Mouse (Mus musculus) heart, embryonic 12.5 days (tissue): ENCODE measurements around the gene Tmem176b. TPM values are rescaled to one million over a fixed set of nuclear protein-coding genes. Genes with fewer than 3 reads are reported as not detected.
"Not testable (repeated sequence)": the region's sequence is repeated elsewhere in the genome, so short reads cannot be mapped to it uniquely, and the experiment has no call there.

ENCODE experiments used
- ATAC-seq: fragments of 200-750 bp; cut with Nextera tagmentation; 2 replicates; pipeline ENCODE4 v1.8.0; 2017; ENCODE audit warnings: moderate TSS enrichment, moderate library complexity; ENCODE audit not compliant: insufficient number of reproducible peaks, low FRiP score
- H3K27ac ChIP-seq: fragments of 300-500 bp; sonication (generic); 2 replicates; pipeline ENCODE4 v1.5.1; 2016; ENCODE audit warnings: mild to moderate bottlenecking, moderate library complexity; ENCODE audit not compliant: poor library complexity, severe bottlenecking
- H3K27me3 ChIP-seq: fragments of 300-500 bp; sonication (generic); replicated peaks from 2 replicates; pipeline ENCODE4 v1.6.1; 2016; ENCODE audit warnings: mild to moderate bottlenecking, moderate library complexity
- H3K36me3 ChIP-seq: fragments of 300-500 bp; sonication (generic); 2 replicates; pipeline ENCODE4 v1.6.1; 2016; ENCODE audit warnings: mild to moderate bottlenecking, moderate library complexity
- H3K4me1 ChIP-seq: fragments of 300-500 bp; sonication (generic); replicated peaks from 2 replicates; pipeline ENCODE4 v1.6.1; 2016; ENCODE audit warnings: mild to moderate bottlenecking
- H3K4me2 ChIP-seq: fragments of 300-500 bp; sonication (generic); 2 replicates; pipeline ENCODE4 v1.6.1; 2016; ENCODE audit warnings: mild to moderate bottlenecking, moderate library complexity
- H3K4me3 ChIP-seq: fragments of 300-500 bp; sonication (generic); 2 replicates; pipeline ENCODE4 v1.5.1; 2016; ENCODE audit warnings: mild to moderate bottlenecking
- H3K9ac ChIP-seq: fragments of 300-500 bp; sonication (generic); 2 replicates; pipeline ENCODE4 v1.6.1; 2016; ENCODE audit warnings: mild to moderate bottlenecking, moderate library complexity
- H3K9me3 ChIP-seq: fragments of 300-500 bp; sonication (generic); replicated peaks from 2 replicates; pipeline ENCODE4 v1.6.1; 2016; ENCODE audit warnings: mild to moderate bottlenecking, moderate library complexity
- WGBS: fragments of 180-500 bp; shearing (Covaris S2); methylation state at CpG from one replicate; pipeline ENCODE4 v1.1.7; 2016; 5-methylcytosine and 5-hydroxymethylcytosine counted together
- polyA plus RNA-seq: library from polyadenylated mRNA; unstranded; fragments of >200 nt; fragmentation: Nextera tagmentation; extraction: Ambion mirVana; gene quantifications from 2 replicates; pipeline ENCODE4 v1.2.1, GENCODE M21; 2016

The Tmem176b gene
- polyA plus RNA-seq, 1 experiment from 2014 or later = 236 TPM

DNA sequence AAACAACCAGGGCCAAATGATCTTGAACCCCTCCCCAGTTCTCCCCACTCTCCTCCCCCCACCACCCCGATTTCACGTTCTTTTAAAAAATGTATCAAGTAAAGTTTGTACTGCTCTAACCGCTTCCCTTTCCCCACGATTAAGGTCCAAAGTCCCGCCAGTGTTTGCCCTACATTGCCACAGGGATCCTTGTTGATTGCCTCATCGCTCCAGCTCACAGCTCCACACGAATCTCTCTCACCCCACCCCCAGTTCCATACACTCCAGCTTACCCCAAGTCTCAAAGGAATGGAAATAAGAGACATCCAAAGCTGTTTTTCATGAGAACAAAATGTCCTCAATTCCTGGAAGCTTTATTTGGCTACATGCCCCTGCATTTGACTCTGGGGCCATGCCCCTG is 16.3 kb downstream of the Tmem176b start:
- 65% methylated on average over 7 of the region's 7 CpGs for WGBS
- no peak overlapping the region for H3K9ac ChIP-seq

DNA sequence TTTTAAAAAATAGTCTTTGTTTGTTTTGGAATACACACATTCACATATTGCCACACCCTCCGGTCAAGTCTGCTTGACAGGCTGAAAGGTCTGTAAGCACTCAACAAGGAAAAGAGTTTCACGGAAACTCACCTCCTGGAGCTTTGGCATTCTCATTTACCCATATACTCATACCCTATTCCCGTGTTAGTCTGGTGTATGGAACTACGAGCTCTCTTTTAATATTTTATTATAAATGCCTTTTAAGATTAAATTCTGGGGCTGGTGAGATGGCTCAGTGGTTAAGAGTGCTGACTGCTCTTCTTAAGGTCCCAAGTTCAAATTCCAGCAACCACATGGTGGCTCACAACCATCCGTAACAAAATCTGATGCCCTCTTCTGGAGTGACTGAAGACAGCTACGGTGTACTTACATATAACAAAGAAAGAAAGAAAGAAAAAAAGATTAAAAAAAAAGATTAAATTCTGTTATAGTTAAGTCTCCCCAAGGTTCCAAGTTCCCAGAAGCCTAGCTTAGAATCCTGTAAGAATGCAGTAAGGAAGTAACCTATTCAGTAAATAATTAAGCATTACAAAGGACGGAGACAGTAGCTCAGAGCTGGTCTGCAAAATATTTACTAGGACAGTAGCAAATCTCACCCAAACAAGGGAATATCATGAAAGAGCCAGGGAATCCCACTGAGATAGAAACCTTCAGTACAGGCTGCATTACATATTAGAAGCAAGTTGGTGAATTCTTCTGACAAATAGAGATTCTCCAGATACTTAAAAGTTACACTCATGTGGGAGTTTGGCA is 19.1 kb downstream of the Tmem176b start:
- H3K27ac ChIP-seq, H3K9ac ChIP-seq, ATAC-seq, H3K4me3 ChIP-seq, H3K36me3 ChIP-seq, H3K9me3 ChIP-seq, H3K27me3 ChIP-seq, H3K4me2 ChIP-seq, H3K4me1 ChIP-seq: not testable (repeated sequence)
- WGBS = 79% methylated on average over 7 of the region's 7 CpGs

More for the DNA sequence above, 16.3 kb downstream of the Tmem176b start:
- Histone ChIP-seq H3K9me3 (no peaks in the 10 kb centered on the region), H3K36me3 (no peaks in the 10 kb centered on the region), H3K4me1 (peaks cover 9% of the 10 kb centered on the region), H3K27me3 (no peaks in the 10 kb centered on the region), H3K4me2 (no peak overlapping the region), H3K27ac (no peak overlapping the region), H3K4me3 (no peak overlapping the region)
- ATAC-seq = no peak

DNA sequence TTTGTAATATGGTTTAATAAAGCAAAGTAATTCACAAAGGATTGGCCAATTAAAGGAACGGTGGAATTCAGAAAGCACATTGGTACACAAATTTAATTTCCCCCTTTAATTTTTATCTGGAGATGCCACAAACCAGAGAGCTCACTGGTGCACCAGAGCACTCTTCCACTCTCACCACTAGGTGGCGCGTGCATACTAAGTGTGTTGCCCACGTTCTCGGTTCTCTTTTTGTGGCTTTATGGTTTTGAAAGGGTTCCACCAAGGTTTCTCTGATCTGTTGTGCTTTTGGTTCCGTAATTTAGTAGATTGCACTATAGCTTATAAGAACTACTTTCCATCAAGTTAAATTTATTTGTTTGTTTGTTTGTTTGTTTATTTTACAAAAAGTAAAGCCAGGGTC is 23.5 kb downstream of the Tmem176b start:
- WGBS = 8% methylated on average over 6 of the region's 6 CpGs
- Histone ChIP-seq H3K9me3 (peaks cover 5% of the 10 kb centered on the region; the same call in 1 of the 2 replicates), H3K4me1 (no peaks in the 10 kb centered on the region), H3K4me3 (no peak overlapping the region), H3K36me3 (no peaks in the 10 kb centered on the region), H3K27me3 (no peaks in the 10 kb centered on the region), H3K27ac (no peak overlapping the region), H3K4me2 (no peak overlapping the region), H3K9ac (no peak overlapping the region)
- no peak for ATAC-seq

DNA sequence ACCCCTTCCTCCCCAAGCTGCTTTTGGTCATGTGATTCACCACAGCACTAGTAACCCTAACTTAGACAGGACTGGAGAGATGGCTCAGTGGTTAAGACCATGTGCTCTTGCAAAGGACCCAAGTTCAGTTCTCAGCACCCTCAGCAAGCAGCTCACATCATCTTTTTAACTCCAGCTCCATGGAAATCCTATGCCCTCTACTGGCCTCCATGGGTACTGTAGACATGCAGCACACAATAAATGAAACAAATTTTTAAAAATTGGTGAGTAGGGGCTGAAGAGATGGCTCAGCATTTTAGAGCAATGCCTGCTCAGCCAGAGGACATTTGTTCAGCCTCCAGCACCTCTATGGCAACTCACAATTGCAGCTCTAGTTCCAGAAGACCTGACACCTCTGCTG is 26.3 kb downstream of the Tmem176b start:
- H3K9ac ChIP-seq = no peak overlapping the region
- no peaks in the 10 kb centered on the region for H3K36me3 ChIP-seq
- H3K4me2 ChIP-seq = no peak overlapping the region
- H3K4me1 ChIP-seq = no peaks in the 10 kb centered on the region
- H3K27me3 ChIP-seq = no peaks in the 10 kb centered on the region
- H3K27ac ChIP-seq = no peak overlapping the region
- no peak overlapping the region for H3K4me3 ChIP-seq
- ATAC-seq = no peak
- peaks cover 5% of the 10 kb centered on the region; the same call in 1 of the 2 replicates for H3K9me3 ChIP-seq

DNA sequence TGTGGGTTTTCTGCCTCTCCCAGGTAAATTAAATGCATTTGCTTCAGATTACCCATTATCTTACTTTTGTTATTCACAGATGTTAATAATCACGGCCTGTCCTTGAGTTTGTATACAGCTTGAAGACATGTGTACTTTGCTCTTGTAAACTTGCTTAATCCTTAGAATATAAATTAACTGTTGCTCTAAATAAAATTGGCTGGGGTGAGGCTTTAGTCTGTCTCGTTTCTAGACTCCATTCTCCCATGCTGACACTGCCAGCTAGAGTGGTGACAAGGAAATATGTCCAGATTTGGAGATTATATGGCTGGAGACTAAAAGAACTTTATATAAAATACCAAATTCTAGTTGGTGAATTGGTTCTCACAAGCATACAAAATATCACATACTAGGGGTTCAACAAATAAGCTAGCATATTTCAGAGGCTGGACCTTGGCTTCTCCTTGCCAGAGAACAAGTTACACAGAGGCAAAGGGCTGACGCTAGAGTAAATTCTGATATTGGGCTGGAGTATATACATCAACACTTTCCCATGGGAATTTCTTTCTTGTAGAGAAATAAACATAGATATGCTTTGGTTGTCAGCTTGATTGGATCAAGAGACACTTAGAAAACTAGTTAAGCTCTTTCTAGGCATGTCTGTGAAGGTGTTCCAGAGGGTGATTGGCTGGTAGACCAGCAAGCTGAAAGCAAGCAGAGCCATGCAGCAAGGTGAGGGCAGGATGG is 31.6 kb downstream of the Tmem176b start:
- H3K9me3 ChIP-seq = 0 out of 2 replicates have a peak, but pooled peaks cover 4% of the 10 kb centered on the region
- H3K4me3 ChIP-seq = no peak overlapping the region

DNA sequence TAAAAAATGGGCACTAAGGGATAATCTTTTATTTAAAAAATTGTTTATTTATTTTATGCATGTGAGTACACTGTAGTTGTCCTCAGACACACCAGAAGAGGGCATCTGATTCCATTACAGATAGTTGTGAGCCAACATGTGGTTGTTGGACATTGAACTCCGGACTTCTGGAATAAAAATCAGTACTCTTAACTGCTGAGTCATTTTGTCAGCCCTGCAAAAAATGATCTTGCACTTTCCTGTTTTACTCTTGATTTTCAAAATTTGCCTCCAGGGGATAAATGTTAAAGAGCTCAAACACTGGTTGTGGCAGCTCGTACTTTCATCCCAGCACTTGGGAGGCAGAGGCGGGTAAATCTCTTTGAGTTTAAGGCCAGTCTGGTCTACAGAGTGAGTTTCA is 34.5 kb downstream of the Tmem176b start:
- Histone ChIP-seq H3K4me3 (no peak overlapping the region), H3K27ac (no peak overlapping the region), H3K36me3 (no peaks in the 10 kb centered on the region), H3K4me1 (no peaks in the 10 kb centered on the region), H3K4me2 (no peak overlapping the region), H3K27me3 (no peaks in the 10 kb centered on the region), H3K9me3 (0 out of 2 replicates have a peak, but pooled peaks cover 4% of the 10 kb centered on the region), H3K9ac (no peak overlapping the region)
- 87% methylated on average over 3 of the region's 3 CpGs for WGBS
- ATAC-seq = no peak

More for the DNA sequence above, 31.6 kb downstream of the Tmem176b start:
- 62% methylated on average over 3 of the region's 3 CpGs for WGBS
- Histone ChIP-seq H3K27me3 (no peaks in the 10 kb centered on the region), H3K4me2 (no peak overlapping the region), H3K4me1 (no peaks in the 10 kb centered on the region), H3K36me3 (no peaks in the 10 kb centered on the region), H3K27ac (no peak overlapping the region), H3K9ac (no peak overlapping the region)
- ATAC-seq = no peak

DNA sequence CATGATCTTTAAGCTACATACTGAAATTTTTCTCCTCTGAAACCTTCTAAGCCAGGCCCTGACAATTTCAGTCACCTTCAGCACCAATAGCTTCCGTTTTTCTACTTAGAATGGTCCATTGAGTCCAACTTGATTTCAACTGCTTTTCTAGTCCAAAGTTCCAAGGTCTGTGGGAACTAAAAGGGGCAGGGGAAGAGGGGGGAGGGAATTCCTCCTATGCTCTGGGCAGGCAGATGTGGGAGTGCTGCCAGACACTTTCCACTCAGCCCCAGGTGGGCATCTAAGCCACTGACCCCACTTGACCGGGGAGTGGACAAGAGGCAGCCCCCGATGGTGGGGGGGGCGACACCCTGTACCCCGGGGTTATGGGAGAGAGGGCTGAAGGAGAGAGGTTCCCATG is 37.0 kb downstream of the Tmem176b start:
- Histone ChIP-seq H3K36me3 (no peaks in the 10 kb centered on the region), H3K27me3 (no peaks in the 10 kb centered on the region), H3K4me2 (no peak overlapping the region), H3K4me3 (no peak overlapping the region), H3K27ac (no peak overlapping the region), H3K4me1 (no peaks in the 10 kb centered on the region), H3K9ac (no peak overlapping the region), H3K9me3 (0 out of 2 replicates have a peak, but pooled peaks cover 4% of the 10 kb centered on the region)
- ATAC-seq = no peak
- 85% methylated on average over 5 of the region's 5 CpGs for WGBS

DNA sequence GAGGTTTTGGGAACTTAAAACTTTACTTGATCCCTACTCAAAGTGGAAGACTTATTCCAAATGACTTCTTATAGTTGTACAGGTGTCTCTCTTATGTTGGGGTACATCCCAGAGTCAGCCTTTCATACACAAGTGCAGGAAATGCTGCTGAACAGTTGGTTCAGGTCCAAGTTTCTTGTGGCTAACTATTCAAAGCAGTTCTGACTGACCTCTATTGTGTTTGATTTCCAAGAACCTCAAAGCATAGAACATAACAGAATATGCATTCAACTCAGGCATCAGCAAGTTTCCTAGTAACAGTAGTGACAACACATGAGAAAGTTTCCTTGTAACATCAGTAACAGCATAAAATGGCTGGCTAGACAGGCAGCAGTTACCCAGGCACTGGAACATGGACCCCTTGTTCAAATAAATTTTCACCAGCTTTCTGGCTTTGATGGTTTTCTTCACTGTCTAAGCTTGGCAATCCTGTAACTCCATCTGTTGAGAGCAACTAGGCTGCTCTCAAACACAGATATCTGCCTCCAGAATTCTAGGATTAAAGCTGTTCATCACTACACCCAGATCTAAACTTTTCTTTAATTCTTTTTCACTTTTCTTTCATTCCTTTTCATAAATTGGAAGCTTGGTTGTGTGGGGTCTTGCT is 37.8 kb downstream of the Tmem176b start:
- H3K36me3 ChIP-seq = no peaks in the 10 kb centered on the region
- no peaks in the 10 kb centered on the region for H3K4me1 ChIP-seq
- ATAC-seq = no peak
- no peaks in the 10 kb centered on the region for H3K27me3 ChIP-seq
- 0 out of 2 replicates have a peak, but pooled peaks cover 4% of the 10 kb centered on the region for H3K9me3 ChIP-seq
- H3K9ac ChIP-seq = no peak overlapping the region
- no peak overlapping the region for H3K4me3 ChIP-seq
- H3K4me2 ChIP-seq = no peak overlapping the region
- H3K27ac ChIP-seq = no peak overlapping the region

DNA sequence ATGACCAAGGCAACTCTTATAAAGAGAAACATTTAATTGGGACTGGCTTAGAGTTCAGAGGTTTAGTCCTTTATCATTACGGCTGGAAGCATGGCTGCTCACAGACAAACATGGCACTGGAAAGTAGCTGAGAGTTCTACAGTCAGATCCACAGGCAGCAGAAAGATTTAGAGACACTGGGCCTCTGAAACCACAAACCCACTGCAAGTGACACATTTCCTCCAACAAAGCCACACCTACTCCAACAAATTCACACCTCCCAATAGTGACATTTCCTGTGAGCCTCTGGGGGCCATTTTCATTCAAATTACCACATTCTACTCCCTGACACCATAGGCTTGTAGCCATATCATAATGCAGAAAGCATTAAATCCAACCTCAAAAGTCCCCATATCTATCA is 39.4 kb downstream of the Tmem176b start:
- Histone ChIP-seq H3K27ac (no peak overlapping the region), H3K9ac (no peak overlapping the region), H3K9me3 (0 out of 2 replicates have a peak, but pooled peaks cover 4% of the 10 kb centered on the region), H3K4me3 (no peak overlapping the region), H3K36me3 (no peaks in the 10 kb centered on the region), H3K27me3 (no peaks in the 10 kb centered on the region), H3K4me1 (no peaks in the 10 kb centered on the region), H3K4me2 (no peak overlapping the region)
- no peak for ATAC-seq
- WGBS = 71% methylated on average over 1 of the region's 1 CpGs

DNA sequence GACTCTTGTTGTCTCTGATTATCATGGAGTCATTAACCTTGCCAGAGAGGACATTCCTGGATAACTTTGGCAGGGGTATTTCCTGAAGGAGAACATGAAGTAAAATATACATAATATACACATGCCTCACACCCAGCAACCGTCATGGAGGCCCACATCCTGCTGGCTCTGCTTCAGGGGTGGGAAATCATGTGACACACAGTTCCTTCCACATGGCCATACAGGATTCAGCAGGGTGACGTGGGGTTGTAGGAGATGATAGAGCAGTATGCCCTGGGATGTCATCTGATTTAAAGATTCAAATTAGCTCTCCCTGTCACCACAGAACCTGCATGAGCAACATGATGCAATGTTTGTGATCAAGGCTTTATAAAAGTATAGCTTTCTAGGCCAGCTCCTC is 53.4 kb downstream of the Tmem176b start:
- H3K4me3 ChIP-seq = no peak overlapping the region
- 71% methylated on average over 2 of the region's 2 CpGs for WGBS
- no peak overlapping the region for H3K9ac ChIP-seq
- H3K27me3 ChIP-seq = no peaks in the 10 kb centered on the region
- no peak overlapping the region for H3K4me2 ChIP-seq
- H3K36me3 ChIP-seq = no peaks in the 10 kb centered on the region
- no peak for ATAC-seq
- H3K27ac ChIP-seq = no peak overlapping the region
- H3K4me1 ChIP-seq = no peaks in the 10 kb centered on the region
- H3K9me3 ChIP-seq = no peaks in the 10 kb centered on the region

DNA sequence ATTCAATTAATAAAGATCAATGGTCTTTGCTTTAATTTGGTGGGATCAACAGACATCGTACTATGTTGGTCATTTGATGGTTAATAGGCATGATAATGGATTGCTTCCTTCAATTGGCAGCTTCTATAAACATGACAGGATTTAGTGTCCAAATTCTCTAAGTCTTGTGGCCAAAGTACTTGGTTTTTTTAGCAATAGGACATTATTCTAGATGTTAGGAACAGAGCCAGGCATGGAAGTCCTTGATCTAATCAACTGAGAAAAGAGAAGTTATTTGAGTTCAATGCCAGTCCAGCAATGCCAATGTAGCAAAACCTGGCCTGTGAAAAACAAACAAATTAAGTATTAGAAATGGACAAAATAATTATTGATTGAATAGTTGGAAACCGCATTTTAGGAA is 55.7 kb downstream of the Tmem176b start:
- no peak for ATAC-seq
- H3K9me3 ChIP-seq = no peaks in the 10 kb centered on the region
- H3K27ac ChIP-seq = no peak overlapping the region

More for the DNA sequence above, 55.7 kb downstream of the Tmem176b start:
- 74% methylated on average over 2 of the region's 2 CpGs for WGBS
- Histone ChIP-seq H3K27me3 (no peaks in the 10 kb centered on the region), H3K4me1 (no peaks in the 10 kb centered on the region), H3K4me2 (no peak overlapping the region), H3K9ac (no peak overlapping the region), H3K4me3 (no peak overlapping the region), H3K36me3 (no peaks in the 10 kb centered on the region)
